Mouse (Mus musculus): Measurements from ENCODE around the gene Zfp189.
A peak's percentile ranks its signal among the peaks of the same experiment; 100 is the strongest.
"Not testable (repeated sequence)": the region's sequence is repeated elsewhere in the genome, so short reads cannot be mapped to it uniquely, and the experiment has no call there.

Gene Zfp189

DNA sequence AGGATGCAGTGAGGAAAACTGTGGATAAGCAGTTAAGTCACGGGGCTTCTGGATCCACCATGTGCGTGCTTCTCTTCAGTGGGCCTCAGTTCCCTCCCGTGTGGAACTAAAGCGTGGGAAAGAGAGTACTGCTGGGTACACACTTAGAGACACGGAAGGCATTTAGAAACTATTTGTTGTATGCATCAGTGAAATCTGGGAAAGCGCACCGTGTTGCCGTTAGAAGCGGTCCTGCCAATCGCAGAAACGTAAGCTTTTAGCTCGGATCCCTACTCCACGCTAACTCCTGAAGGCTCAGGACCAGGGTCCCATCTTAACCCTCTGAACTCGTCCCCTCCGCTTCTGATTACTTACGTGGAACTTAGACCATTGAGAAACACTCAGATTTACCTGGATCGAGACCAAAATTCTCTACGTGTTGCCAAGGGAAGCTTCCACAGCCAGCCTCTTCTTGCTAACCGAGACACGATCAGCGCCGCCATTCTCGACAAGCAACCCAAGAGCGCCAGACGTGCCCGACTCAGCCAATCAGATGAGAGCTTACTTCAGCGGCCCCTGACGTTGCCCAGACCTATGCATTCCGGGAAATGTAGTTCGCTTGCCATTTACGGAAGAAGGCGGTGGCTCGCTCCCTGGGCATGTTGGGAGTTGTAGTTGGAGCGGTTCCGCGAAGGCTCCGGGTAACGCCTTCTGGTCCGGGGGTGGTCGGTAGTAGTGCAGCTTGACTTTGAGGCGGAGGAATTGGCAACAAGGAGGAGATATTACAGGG lies at the start of gene Zfp189, which contains the start of gene Mrpl50:
Gene Zfp189 (plus strand): TSS at position 605 of the 769 bp plus-strand sequence.
Gene Mrpl50 (minus strand): TSS at position 522 of the 769 bp plus-strand sequence.
- peak; percentile 79 for DNase-seq (ENCODE audit: low spot score)

DNA sequence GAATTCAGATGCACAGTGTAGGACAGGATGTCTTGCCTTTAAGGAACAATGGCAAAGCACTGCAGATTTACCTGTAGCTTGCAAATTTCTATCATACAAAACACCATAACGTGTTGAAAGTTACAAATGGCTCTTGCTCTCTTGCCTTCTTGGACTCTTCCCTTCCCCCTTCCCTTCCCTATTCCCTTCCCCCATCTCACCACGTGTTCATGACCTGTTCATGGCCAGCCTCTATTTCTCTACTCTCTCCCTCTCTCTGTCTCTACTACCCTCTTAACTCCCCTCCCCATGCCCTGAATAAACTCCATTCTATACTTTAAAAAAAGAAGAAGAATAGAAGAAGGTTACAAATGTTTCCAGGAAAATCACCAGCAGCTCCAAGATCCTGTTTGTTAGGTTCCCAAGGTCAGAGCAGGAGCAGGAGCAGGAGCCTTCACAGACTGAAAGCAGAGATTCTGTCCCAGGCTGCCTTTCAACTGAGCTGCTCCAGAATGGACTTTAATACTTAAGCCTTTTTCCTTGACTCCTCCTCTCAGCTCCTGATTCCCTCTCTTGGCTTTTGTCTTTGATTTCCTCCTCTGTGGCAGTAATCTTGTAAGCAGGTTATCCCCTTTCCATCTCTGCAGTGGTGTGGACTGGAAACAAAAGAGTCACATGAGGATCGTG lies 47.4 kb upstream of the Zfp189 start, which contains the start of gene Acnat1:
Gene Acnat1 (minus strand): TSS at position 478 of the 666 bp plus-strand sequence.
- no peak for DNase-seq (ENCODE audit: low spot score)

DNA sequence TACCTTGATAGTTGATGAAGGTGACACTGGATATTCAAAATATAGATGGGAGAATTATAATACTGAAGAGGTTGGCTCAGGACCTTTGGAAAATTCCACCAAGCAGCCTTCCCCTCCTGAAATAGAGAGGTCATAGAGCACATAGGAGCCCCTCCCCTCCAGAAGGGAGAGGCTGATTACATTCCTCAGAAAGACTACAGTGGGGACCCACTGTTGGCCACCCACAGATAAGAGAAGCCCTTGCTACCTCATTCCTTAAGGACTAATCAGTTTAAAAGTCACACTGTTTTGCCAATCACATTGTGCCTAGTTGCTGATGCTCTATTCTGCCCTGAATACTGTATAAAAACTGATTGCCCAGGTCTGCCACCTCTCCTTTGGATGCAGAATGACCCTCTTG lies 46.4 kb upstream of the Zfp189 start:
- no peak for DNase-seq (ENCODE audit: low spot score)

DNA sequence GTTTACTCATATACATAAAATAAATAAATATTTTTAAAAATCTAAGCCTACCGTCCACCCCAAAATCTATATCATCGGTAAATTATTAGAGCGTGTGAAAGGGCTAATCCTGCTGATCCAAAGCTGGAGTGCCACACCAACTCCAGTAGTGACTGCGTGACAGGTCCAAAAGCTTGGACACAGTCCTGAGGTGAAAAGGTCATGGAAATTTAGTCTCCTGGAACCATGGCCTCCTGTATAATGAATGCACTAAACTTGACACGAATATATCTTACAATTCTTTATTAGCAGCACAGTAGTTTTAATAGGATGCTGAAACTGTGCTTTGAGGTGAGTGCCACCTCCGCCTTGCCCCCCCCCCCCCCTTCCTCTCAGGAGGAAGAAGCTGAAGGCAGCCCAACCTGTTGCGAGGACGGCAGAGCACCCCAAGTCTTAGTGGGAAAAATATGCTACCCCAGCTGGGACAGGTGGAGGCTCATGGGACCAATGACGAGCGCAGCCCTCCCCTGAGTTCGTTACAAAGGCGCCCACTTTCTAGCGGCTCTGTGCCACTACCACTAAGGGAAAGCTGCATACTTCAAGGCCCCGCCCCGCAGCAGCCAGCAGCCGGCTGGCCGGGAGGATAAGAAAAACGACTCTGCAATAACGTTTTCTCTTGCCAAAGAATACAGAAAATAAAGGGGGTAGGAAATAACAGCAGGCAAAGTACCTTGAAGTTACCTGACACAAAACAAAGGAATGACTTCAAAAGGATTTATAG lies 42.7 kb upstream of the Zfp189 start:
- DNase-seq (ENCODE audit: low spot score) = no peak

DNA sequence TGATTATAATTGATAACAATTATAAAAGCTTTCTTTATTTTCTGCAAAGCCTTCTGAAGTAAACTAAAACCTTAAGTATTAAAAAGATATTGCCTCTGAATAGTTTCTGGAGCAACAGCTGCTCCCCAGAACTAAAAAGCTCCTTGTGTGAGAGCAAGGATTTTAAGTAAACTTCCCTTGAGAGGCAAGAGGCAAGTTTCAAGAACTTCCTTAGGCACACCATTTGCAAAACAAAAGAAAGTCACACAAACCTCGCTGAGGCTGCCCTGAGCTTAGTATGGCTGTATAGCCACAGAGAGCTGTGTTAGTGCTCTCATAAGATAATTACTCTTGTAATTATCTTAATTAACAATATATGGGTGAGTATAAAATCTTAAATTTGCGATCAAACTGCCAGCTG lies 41.9 kb upstream of the Zfp189 start:
- DNase-seq (ENCODE audit: low spot score) = not testable (repeated sequence)

DNA sequence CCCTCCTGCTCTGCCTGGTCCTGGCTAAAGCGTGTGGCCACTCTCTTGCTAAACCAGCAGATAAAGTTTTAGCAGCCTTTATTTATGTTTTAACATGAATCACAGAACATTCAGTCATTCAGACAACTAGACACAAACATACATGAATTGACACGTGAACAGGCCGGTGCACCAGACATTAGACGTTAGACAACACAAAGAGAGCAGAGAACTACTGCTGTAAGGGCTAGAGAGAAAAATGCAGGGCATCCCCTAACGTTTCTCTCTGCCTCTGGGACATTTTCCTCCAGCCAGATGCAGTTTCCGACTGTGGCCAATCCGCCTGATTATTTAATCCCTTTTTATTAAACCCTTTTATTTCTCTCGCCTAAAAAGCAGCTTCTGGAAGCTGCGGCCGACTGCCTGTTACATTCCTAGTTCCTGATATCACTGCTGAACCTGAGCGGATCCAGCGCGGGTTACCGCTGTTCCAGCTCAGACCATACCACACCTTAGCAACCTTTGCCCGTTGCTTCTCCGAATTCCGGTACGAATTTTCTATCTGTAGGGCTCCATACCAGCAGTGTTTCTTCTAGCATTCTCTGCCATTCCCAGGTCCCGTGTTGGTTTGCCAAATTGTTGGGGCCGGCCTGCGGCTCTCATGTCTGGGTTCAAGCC lies 40.7 kb upstream of the Zfp189 start:
- no peak for DNase-seq (ENCODE audit: low spot score)

DNA sequence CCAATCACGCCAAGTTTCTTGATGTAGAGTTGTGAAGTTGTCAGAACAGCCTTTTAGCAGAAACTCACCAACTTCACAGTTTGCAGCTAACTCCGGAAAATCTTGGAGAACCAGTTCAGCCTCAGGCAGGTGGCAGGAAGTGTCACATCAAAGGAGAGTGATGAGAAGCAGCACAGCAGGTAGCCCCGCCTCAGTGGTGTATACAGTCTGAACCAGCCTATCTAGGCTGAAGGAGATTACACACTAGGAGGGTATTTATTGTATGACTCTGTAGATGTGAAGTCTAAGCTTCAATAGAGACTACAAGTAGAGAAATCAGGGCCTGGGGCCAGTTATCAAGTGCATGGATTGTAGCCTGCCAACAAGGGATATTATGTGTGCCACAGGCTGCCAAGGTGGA lies 40.1 kb upstream of the Zfp189 start:
- DNase-seq (ENCODE audit: low spot score) = no peak

DNA sequence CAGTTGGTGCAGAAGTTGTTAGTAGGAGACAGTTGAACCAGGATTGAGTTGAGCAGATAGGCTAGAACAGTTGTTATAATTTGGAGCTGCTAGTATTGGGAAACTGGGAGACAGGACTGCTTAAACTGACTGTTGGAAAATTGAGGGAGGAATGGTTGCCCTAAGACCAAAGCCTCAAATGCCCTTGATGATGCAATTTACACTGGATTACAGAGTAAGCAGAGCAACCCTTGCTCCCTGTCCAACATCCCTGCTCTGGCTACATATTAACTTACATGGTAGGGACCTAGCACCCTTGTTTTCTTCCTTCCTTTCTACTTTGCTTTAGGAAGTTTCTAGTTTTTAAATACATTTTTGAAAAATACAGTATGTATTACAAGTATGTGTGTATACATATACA lies 35.5 kb upstream of the Zfp189 start:
- no peak for DNase-seq (ENCODE audit: low spot score)

DNA sequence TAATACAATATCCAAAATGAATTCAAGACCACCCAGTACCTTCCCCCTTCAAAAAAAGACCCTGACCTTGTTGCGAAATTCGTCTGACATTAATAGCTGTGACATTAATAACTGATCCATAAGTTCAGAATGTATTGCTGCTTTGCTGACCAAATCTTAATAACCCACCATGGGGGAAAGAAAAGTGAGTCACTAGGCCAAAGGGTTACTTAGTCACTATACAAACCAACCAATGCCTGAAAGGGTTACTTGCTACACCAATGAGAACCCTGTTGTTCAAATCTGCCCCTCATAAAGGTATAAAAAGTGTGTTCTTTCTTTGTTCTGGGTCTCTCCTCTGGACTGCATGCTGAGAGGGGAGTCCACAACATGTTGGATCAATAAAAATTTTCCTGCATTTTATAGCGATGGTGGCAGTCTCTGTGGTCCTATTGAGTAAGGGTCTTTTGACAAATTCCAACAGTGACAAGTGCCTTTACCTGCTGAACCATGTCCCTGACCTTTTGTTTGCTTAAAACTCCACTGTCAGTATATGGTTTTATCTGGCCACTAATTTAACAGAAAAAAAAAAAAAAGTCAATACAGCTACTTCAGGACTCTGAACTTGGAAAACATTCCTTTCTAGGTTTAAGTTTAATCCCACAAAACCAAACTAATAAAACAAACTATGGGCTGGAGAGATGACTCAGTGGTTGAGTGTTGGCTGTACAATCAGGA lies 34.9 kb upstream of the Zfp189 start:
- not testable (repeated sequence) for DNase-seq (ENCODE audit: low spot score)

DNA sequence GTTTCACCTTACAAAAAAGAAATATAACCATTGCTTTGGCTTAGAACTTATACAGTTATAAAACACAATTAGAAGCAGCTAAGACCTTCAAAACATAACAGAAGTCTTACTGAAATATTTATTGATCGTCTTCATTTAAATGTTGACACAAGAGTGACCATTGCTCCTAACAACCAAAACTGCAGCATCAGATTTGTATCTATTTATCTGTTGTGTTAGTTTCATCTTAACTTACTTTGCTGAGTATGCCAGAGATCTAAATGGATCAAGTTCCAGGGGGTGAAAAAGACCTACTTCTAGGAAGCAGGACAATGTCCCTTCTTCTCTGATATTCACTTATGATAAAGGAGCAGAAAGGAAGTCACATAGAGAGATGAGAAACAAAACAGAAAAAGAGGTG lies 17.4 kb upstream of the Zfp189 start:
- no peak for DNase-seq (ENCODE audit: low spot score)

DNA sequence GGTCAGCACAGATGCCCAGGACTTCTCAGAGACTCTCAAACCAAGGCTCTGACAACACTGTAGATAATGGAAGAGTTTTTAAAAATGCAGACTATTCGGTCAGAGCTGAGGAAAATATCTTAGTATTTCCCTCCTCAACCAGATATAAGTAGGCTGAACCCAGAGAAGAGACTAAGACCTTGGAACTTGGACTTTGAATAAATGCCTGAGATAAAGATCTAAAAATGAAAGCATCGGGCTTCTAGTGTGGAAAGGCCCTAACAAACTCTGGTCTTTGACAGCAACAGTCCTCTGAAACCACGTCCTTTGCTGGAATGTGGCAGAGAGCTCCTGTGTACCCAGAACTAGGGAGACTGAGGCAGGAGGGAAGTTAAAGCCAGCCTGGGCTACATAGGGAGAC lies 14.6 kb upstream of the Zfp189 start, which contains the start of gene Baat:
Gene Baat (minus strand): TSS at position 172 of the 400 bp plus-strand sequence.
- no peak for DNase-seq (ENCODE audit: low spot score)

DNA sequence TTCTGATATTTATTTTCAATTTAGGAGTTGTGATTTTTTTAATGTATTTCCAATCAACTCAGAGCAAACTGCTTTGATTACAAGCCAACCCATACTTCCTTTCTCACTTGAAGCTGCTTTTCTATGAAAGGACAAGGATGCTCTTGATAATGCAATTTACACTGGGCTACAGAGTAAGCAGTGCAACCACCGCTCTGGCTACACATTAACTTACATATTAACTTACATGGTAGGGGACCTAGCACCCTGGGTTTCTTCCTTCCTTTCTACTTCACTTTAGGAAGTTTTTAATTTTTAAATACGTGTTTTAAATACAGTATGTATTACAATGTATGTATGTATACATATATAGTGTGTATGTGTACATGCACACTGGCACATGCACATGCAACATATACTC lies 11.8 kb upstream of the Zfp189 start:
- DNase-seq (ENCODE audit: low spot score) = no peak

DNA sequence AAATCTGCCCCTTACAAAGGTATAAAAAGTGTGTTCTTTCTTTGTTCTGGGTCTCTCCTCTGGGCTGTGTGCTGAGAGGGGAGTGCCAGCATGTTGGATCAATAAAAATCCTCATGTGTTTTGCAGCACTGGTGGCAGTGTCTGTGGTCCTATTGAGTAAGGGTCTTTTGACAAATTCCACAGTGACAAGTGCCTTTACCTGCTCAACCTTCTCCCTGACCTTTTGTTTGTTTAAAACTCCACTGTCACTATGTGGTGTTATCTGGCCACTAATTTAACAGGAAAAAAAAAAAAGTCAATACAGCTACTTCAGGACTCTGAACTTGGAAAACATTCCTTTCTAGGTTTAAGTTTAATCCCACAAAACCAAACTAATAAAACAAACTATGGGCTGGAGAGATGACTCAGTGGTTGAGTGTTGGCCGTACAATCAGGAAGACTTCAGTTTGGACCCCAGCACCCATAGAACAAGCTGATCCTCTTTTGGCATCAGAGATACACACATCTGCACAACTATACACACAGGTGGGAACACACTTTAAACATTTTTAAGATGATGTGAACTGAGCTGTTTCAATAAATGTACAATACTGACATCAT lies 10.6 kb upstream of the Zfp189 start:
- not testable (repeated sequence) for DNase-seq (ENCODE audit: low spot score)

DNA sequence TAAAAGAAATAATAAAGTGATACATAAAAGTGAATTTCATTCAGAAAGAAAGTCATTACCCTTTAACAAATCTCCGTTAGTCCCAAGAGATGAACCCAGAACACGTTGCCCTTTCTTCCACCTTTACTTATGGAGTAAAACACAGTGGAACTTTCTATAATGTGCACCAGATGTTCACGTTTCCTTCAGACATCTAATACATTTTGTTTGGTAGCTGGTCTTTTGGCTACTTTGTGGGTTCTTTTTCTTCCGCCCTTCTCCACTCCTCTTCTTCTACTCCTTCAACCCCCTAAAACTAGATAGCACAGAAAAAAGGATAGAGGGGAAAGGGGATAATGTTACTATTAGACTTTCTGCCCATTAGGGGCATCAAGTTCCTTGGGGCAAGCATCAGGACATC lies 8.3 kb upstream of the Zfp189 start:
- DNase-seq (ENCODE audit: low spot score) = no peak

DNA sequence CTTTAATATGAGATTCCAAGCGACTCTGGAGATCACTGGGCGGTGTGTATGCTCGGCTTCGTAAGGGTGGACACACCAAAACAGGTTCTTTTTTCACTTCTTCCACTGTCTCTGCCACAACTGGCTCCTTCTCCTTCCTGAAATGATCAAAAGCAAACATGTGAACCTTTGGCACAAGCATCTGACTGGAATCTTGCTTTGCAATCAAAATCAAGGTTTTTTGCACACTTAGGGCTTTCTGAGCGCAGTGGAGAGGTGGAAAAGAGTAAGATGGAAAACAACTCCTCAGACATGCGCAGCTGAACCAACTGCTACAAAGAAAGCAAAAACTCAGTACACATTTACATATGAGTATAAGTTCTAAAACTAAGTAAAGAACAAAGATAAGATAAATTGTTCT lies 6.5 kb upstream of the Zfp189 start:
- DNase-seq (ENCODE audit: low spot score) = no peak

DNA sequence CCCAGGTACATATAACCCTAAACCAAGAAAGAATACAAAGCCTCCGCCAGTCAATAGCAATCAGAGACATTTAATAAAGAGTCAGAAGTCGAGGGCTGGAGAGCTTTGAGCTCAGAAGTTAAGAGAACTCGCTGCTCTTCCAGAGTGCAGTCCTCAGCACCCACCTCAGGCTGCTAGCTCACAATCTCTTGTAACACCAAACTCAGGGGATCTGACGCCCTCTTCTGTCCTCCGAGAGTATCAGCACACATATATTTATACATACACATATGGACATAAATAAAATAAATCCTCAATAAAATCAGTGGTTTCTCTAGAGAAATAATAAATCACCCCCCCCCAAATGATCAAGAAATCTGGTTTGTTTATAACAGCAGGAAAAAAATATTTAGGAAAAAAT lies 1.5 kb upstream of the Zfp189 start:
- DNase-seq (ENCODE audit: low spot score) = no peak

DNA sequence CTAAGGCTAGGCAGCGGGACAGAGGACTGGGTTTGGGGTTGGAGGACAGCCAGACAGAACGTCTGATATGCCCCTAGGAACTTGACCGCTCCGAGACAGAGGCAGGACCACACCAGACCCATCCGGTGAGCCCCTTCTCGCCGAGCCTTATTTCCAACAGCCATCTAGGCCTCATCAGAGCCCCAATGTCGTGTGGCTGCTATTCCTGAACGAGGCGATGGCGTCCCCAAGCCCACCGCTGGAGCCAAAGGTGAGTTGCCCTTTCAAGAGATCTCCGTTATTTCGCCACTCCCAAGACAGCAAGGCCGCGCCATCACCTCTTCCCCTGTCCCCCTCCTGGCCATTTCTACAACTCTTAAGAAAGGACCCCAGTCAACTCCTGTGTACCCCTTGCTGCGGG lies 370 bp downstream of the Zfp189 start:
- no peak for DNase-seq (ENCODE audit: low spot score)

DNA sequence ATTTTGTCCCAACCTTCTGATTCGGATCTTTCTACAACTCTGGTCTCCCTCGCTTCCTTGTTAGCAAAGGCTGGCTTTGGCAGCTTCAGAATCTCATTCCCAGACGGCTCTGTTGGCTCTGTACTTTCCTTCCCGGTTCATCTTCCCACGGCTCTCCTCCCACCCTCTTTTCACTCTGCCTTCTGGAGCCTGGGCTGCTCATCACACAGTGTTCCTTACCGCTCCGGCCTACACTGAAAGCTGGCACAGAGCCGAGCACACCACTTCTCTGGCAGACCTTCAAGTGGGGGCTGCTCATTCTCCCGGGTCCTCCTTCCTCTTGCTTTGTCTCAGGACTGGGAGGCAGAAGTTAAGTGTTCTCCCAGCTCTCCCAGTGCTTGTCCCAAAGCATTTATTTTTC lies 1.6 kb downstream of the Zfp189 start:
- no peak for DNase-seq (ENCODE audit: low spot score)

DNA sequence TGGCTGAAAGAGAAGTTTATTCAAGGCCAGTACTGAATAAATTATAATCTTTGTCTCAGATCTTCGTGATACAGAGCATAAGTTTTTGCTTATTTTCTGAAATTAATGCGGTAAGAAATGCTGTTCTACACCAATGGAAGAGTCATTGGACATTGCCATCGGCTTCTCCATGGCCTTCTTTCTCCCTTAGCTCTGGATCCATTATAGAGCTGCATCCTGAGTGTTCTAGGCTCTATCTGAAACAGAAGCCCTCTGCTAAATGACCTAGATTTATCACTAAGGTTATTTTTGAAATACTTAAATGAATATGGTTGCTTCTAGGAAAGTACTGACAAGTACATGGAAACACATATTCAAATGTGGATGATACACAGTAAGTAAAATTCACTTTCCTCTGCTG lies 14.1 kb downstream of the Zfp189 start:
- no peak for DNase-seq (ENCODE audit: low spot score)

DNA sequence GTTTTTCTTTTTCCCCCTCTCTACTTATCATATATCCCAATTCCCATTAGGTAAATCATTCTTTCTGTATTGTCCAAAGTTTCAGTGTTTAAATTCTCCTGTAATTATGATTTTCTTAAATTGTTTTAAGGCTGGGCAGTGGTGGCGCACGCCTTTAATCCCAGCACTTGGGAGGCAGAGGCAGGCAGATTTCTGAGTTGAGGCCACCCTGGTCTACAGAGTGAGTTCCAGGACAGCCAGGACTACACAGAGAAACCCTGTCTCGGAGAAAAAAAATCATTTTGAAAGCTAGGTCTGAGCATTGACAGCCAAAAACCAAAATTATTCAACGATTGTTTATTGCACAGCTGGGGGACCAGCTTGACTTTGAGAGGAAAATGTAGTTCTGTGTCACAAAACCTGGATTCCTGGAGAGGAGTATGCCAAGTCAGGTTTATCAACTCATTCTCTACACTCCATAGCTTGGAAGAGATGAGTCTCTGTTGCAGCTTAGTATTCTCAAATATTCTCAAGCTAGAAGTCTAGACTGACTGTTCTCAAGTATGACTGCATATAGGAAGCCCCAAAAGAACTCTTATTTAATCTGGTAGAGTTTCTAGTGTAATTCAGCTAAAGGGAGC lies 14.8 kb downstream of the Zfp189 start:
- no peak for DNase-seq (ENCODE audit: low spot score)

DNA sequence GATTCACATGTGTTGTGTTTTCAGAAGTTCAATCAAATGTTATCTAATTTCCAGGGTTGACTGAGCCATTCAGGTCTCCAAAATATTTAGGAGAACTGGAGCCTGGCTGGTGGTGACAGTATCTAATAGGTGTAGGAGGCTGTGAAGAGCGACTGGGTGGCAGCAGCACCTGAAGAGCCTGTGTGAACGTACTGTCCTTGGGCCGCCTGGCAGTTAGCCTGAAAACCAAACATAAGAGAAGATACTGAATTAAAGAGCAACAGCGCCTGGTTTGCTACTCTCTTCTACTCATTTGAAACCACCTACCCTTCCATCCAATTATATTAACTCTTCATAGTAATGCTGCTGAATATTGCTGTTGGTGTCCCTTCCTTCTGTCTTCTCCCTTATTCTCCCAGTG lies 15.7 kb downstream of the Zfp189 start:
- DNase-seq (ENCODE audit: low spot score) = no peak
